Mouse (Mus musculus) layer of hippocampus, adult 18-20 months (tissue): ENCODE results near the gene Mdk. TPM values are rescaled to one million over a fixed set of nuclear protein-coding genes. Genes with fewer than 3 reads are reported as not detected.

Experiments
- DNase-seq, 2 experiments: peaks; one replicate each; pipeline ENCODE4 v3.0.0; 2022; ENCODE audit warnings: low spot score in 2 of 2
- long read RNA-seq: library from polyadenylated mRNA; stranded (forward); transcript quantifications from one replicate; pipeline ENCODE4 v2.0.0, GENCODE M21; 2021
- total RNA-seq, 2 experiments: library from RNA; stranded (reverse); gene quantifications; 2 replicates each; pipeline ENCODE4 v1.2.3; 2021

Gene Mdk
- 10 to 100 TPM; 23.9 to 25.5 TPM for total RNA-seq
- long read RNA-seq, transcript Mdk-202 (5 exons, 773 nt), result major isoform, 5 of 8 reads
- long read RNA-seq, partial matches to known transcripts, result 2 of 8 reads
- long read RNA-seq, other reads (novel, unspliced or antisense), result 0 of 8 reads

DNA sequence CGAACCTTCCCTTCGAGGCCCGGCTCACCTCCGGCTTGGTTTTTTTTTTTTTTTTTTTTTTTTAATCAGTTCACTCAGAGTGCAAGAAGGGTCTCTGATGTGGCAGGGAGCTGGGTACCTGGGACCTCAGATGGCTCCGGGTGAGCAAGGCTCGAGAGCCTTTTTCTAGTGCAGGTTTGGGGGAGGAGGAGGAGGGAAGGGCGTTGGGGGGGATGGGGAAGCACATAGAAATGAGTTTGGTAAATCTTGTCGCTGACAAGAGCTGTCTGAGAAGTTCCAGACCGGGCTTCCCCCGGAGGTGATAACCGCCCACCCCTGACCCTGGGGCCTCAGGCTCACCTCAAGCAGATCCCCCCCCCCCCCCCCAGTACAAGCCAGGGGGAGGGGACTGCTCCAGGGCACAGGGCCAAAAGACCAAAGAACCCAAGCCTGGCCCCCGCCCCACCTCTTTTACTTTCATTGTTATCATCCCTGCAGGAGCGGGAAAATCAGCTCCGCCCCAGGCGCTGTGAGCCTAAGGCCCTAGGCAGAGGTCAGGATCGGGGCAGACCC lies at the start of gene Mdk:
Gene Mdk (minus strand): TSS at position 138 of the 552 bp plus-strand sequence.
- no peak for DNase-seq

DNA sequence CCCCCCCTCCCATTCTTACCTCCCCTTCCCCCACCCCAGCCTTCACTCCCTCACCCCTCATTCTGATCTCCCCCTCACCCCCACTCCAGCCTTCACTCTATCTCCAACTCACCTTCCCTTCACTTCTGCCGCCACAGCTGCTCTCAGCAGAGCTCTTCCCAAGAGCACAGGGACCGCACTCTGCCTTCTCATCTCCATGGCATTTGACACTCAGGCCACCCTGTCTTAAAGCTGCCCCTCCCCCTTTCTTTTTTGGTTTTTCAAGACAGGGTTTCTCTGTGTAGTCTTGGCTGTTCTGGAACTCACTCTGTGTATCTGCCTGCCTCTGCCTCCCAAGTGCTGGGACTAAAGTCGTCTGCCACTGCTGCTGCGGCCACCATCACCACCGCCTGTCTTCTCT lies 48.7 kb upstream of the Mdk start:
- DNase-seq, result no peak

DNA sequence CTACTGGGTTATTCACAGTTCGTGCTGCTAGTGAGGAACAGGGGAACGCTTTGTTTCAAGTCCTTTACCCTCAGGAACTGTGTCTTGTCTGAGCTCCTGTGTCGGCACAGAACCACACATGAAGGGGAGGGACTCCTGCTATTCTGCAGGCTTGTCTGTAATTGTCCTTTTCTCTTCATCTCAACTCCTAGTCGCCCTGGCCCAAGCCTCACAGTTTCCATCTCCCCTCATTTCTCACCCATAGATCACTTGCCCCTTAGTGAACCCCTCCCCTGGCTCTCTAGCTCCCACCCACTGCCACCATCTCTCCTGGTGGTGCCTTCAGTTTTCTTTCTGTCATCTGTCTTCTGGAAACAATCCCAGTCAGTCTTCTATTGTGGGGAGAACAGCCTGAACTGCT lies 48.1 kb upstream of the Mdk start:
- no peak for DNase-seq

DNA sequence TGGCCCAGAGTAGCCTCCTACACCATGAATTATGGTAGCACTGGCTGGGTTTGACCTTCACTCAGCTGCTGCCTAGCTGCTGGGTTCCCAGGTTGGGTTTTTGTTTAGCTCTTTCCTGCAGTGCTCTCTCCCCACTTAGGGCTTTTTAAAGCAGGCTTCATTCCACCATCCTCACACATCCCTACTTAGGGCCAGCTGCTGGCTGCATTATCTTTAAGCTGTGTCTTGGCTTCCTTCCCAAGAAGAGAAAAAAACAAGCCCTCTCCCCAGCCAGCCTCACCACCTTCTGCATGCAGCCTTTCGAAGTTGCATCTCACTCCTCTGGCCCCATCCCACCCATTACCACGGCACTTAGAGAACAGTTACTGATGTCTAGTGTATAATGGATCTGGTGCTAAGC lies 46.5 kb upstream of the Mdk start:
- DNase-seq, result no peak

DNA sequence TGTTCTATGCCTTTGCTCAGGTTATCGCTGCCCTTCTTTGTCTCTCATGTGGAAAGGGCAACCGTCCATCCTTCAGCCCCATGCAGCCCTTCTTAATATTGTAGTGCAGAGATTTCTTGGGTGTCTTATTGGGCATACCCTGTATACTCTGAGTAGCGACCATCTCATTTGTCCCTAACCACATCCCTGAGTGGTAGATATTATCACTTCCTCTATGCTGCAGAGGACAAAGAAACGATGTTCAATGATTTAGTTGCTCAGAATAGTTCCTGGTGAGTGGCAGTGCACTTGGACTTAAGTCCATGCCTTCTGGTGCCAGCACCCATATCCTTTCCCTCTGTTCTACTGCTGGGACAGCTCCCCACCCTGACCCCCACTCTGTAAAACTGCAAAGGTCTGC lies 45.9 kb upstream of the Mdk start:
- no peak for DNase-seq

DNA sequence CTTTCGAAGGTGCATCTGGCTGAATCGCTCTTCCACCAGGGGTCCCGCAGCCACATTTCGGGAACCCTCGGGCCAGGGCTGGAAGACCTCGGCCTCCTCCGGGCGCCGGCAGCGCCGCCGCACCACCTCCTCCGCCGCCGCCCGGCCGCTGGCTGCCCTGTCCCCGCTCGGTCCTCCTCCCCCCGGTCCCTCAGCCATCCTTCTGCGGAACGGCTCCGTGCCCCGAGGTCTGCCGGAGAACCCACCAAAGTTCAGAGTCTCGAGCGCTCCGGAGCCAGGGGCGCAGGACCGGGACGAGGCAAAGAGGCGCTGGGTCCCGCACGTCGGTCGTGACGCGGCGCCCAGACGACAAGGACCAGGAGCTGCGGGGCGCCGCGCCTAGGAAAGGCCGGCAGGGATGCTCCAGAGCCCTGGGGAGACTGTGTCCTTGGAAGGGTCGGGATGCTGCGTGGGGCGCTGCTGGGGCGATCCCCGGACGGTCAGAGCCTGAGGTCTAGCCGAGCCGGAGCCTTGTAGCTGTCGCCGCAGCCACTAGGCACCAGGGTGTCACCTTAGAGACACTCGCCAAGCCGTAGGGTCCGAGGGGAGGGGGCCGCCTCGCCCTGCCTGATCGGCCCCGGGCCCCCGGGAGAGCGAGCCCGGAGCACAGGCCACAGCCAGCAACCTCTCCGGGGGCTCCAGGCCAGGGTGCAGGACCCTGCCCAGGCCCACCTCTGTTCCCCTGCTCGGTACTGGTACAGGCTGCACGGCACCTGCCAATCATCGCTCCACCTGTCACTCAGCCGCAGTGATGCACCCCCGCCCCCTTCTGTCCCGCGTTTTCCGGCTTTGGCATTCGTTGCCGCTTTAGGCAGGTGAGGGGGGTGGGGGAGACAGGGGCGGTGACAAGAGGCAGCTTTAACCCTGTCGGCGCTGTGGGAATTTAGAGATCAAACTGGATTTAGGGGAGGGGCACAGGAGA lies 43.8 kb upstream of the Mdk start, which contains the start of gene Dgkz:
Gene Dgkz (minus strand): TSS at position 284 of the 961 bp plus-strand sequence.
- no peak for DNase-seq

DNA sequence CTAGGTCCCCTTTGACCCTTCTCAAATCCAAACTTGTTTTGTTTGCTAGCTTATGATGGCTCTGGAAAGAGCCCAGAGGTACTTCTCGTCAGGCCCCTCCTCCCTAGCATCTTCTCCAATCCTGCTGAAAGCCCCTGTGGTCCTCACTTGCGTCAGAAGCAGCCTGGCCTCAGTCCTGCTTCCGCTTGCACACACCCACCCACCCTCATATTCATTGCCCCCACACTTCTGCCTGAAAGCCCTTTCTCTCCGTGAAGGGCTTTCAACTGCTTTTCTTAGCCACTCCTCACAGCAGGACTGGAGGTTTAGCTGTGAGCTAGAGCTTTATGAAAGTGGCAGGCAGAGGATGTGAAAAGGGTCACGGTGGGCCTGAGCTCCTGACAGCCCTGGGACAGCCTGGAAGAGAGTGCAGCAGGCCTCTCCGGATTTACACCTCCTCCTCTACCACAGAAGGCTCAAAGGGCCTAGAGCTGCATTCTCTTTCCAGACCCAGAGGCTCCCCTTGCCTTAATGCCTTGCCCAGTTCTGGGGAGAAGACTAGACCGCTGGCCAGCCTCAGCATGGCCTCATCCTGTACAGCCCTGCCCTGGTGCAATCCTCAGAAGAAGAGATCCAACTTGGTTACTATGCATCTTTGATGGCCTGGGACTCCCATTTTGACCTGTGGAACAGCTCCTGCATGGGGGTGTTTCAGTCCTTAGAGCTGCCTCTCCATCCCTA lies 41.5 kb upstream of the Mdk start:
- DNase-seq, result no peak

DNA sequence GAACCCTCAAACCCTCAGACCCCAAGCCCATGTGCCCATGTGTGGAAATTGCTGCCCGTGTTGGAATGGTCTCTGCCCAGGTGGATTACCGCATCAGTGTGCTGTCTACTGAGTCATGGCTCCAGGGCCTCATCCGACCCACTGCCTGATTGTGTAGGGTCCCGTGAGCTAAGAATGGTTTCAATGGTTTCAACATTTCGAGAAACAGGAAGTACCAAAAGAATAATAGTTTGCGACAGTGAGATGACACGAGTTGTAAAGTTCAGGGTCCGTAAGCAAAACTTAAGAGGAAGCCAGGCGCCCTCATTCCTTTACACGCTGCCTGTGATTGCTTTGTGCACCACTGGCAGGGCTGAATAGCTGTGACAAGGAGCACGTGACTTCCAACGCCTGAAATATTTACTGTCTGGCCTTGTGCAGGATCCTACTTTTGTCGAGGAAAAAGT lies 40.0 kb upstream of the Mdk start:
- DNase-seq, result no peak

DNA sequence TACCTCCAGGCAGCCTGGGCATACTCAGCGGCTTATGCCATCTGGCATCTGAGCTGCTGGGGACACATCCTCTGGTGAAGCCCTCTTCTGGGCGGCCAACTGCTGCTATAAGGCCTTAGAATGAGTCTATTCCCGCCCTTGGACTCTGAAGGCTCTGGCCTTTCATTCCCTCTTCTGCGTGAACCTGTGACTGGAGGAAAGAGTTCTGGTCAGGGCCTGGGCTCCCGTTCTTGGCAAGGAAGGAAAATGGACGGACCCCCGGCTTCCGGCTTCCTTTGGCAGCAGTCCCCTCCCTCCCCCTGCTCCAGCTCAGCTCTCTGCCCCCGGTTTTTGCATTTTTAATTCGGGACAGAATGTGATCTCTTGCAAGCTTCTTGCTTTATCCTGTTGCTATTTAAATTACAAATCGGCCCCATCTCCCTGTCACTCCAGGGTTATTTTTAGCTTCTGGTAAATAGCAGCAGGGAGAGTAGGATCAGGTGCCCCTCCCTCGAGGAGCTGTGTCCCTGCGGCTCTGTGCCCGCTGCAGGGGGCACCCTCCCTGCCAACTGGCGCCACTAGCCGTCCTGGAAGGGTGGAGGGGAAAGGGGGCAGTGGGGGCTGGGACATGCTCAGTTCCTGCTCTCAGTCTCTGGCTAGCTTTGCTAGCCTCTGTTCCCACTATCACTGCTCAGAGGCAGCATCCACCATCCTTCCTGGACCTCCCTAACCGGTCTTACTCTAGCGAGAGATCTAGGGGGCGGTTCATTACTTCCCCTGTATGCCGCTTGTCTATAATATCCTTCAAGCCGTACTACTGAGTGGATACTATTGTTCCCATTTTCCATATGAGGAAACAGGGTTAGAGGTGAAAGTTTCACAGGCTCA lies 39.4 kb upstream of the Mdk start:
- DNase-seq, result peak in 1 of 2 experiments; percentile 67

DNA sequence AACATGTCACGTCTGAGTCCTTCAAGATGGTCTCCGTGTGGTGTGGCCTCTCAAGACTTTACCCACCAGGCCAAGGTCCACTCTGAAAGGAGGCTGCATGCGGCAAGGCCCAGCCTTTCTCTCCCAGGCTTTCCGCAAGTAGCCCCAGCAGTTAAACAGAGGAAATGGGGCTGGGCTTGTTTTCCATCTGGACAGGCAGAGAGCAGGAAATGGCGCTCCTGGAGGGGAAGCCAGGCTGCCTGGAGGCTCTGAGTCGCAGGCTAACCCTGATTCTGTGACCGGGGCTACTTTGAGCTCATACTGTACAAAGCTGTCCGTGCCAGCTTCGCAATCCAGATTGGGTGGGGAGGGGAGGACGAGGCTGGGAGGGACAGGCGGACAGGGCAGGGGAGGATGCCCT lies 35.9 kb upstream of the Mdk start:
- DNase-seq, result no peak

DNA sequence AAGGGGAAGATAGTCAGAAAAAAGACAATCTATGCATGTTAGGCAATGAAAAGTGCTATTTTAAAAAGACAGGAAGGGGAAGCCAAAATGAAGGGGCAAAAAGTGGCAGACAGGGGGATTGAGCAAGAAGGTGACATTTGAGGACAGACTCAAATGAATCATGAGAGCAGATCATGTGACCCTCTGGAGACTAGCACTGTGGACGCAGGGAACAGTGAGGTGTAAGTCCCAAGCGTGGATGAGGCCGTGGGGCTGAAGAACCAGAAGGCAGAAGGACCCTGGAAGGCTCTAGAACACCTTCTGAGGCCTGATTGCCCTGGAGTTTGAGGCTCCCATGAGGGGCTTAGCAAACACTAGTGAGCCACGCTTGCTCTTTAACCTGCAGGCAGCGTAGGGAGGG lies 34.3 kb upstream of the Mdk start:
- DNase-seq, result no peak

DNA sequence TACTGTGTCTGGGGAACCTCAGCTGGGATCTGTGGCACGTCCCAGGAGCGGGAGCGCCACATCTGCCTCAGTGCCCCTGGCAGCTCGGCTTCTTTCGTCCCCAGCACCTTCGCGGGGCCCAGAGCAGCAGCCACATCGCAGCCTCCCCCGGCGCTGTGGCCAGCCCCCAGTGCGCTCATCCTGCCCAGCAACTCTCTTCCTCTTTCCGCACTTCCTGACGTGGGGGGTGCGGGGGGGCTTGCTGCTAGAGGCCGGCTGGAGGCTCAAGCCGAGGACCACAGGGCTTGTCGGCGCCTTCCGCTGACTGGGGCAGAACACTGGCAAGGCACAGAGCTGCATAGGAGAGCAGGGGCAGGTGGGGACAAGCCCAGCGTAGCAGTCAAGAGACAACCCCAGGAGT lies 33.3 kb upstream of the Mdk start:
- no peak for DNase-seq

DNA sequence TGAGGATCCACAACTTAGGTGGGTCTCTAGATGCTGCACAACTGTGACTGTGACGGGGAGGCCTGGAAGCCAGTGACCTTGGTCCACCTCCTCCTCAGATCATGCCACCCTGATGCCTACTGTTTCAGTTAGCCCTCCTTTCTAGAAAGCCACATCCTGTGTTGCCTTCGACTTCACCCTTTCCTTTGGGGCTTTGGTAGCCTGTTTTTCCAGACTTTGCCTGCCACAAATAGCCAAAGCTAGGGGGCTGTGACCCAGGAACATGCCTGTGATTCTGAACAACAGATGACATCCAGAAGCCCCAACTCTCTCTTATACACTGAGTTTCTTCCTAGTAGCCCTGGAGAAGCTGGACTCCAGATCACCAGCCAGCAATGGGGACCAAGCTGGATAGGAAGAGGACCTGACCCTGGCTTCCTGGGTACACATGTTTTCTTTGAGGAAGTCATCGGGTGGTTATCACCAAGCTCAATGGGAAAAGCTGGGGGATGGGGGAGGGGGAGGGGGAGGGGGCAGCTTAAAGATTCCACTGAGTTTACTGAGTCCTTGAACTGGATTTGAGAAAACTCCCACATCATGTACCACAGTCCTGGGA lies 32.6 kb upstream of the Mdk start:
- no peak for DNase-seq

DNA sequence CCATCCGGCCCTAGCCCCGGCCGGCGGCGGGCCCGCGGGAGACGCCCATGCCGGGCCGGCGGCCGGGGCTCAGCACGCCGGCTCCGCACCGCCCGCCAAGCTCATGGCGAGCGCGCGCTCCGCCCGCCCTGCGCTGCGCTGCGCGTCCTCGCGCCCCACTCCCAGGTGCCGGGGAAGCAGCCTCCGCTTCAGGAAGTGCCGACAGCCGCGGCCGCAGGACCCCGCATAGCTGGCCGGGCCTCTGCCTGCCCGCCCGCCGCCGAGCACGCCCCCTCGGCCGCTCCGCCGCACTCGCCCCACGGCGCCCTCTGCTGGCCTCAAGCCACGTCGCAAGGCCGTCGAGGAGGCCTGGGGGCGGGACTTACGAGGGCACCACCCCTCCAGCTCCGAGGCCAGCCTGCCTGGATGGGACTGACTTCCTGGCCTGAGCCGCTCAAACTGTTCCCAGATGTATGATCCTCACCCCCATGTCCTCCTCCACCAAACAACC lies 31.4 kb upstream of the Mdk start:
- DNase-seq, result peak; percentile 91 to 94

DNA sequence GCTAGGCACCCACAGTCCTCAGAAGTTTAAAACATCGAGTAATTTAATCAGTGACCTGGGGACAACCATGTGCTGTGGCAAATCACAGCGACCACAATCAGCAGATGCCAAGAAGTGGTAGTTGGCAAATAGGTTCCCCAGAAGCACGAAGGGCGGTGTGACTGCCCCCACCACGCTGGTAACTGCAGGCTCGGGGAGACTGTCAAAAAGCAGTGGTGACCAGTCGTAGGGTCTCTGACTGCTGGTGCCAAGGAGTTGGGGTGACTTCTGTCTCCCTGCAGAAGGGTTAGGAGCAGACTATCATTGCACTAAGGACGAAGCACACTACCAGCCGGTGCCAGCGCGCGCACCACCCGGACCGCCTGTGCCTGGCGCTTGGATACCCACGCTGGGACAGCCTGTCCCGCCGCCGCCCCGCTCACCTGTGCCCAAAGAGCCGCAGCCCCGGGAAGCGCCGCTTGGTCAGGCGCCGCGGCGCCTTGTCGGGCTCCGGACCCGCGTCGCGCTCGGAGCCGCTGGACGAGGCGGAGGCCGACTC lies 30.8 kb upstream of the Mdk start:
- DNase-seq, result no peak

DNA sequence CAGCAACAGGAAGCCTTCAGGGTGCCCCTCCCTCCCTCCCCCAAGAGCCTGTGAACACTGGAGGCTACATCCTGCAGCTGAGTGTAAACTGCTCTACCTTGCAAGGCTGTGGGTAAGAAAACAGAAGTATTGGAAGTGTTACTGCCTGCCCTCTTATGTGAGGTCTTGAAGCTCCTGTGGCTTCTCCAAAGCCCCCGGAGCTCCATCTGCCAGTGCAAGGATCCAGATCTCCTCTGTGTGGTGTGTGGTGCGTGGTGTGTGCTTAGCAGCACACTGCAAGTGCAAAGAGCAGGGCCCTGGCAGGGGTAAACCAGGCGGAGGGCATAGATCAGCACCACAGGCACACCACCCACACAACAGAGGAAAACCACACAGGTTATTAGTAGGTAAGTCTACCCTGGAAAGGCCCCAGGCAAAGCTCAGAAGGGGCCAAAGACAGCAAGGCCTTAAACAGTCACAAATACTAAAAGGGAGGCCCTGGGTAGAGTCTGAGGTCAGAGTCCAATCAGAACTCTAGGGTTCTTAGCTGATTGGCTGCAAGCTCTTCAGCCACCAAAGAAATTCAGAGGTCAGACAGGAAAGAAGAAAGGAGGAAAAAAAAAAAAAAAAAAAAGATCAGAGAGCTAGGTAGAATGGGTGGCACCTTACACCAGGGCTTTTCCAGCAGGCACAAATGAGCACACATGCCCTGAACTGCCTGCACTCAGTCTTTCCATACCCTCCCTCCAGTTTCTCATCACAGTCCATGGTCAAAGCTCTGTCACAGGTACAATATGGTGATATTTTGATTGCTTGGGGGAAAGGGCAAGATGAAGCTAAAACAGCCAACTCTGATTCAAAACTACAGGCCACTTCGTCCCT lies 30.0 kb upstream of the Mdk start:
- no peak for DNase-seq

DNA sequence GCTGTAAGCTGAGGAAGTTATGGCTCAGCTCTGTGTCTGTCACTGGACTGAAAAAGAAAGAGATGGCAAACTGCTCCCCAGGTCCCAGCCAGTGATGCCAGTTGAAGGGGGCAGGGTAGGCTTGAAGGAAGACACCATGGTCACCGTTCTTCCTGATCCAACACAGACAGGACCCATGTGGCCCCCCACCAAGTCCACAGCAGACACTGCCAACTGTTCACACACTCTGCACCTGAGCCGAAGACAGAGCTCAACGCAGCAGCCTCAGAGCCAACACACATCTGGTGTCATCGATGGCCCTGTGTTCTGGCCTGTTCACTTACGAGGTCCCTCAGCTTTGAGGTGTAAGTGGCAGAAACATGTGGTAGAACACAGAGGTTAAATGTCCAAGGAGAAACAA lies 28.4 kb upstream of the Mdk start:
- no peak for DNase-seq

DNA sequence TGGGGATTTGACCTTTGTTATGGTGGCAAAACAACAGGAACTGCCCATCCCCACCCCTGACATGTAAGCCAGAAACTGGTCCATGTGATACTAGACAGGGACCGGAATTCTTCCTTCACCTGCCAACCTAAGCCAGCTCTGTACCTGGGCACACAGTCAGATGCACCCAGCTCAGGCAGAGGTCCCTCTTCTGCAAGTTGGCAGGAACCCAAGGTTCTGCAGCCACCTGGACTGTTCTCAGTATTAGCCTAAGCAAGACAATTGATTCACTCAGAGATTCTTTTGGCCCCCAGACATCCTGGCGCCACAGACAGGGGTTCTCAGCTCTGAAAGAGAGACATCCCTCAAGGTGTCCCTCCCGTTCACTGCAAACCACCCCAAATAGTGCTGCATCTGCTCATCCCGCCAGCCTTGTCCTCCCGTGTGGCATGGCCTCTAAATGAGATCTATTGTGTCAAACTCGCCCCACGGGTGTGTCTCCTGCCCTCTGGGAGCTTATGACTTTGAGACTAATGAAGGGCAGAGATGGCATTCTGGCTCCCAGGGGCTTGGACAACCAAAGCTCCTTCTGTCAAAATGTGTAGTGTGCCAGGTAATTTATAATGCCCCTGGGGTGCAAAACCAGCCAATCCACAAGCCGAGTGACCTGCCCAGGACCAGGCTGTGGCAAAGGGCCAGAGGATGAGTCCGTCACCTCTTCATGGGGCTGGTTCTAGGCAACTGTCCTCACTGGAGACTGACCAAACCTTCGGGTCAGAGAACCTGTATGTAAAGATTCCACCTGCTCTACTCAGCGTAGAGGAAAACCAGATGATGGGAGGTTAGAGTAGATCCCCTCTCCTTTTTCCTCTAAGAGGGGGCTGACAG lies 27.7 kb upstream of the Mdk start:
- DNase-seq, result no peak
